ENCODE assay signal across 8 mouse cellular contexts in genomic region chr2:125249874-125250273, GRCm38 (mm10). TPM values are rescaled to one million over a fixed set of nuclear protein-coding genes. Genes with fewer than 3 reads are reported as not detected.
DNase-seq lines count a peak whose midpoint lies in the region; ATAC-seq and TF ChIP-seq lines count a peak whose summit lies in the region.

No protein-coding gene starts in this region.

- no peak for ATAC-seq in forebrain, embryonic 13.5 days
- no peak for ATAC-seq in forebrain, embryonic 16.5 days
- ATAC-seq in midbrain, postnatal 0 days (ENCODE audit: low FRiP score) = no peak
- no peak for ATAC-seq in midbrain, embryonic 13.5 days

- H3K4me2 ChIP-seq in forebrain, embryonic 13.5 days = peak overlapping the region; percentile 67
- no peak overlapping the region for H3K4me2 ChIP-seq in forebrain, embryonic 16.5 days (ENCODE audit: low read length)
- H3K4me2 ChIP-seq in midbrain, postnatal 0 days (ENCODE audit: low read depth, low read length, poor library complexity, severe bottlenecking) = no peak overlapping the region
- no peak overlapping the region for H3K4me2 ChIP-seq in midbrain, embryonic 13.5 days (replicated peaks)

- H3K9ac ChIP-seq in forebrain, embryonic 13.5 days = no peak overlapping the region
- H3K9ac ChIP-seq in forebrain, embryonic 16.5 days (replicated peaks; ENCODE audit: low read depth, low read length) = no peak overlapping the region
- no peak overlapping the region for H3K9ac ChIP-seq in midbrain, postnatal 0 days (replicated peaks; ENCODE audit: low read length, poor library complexity, severe bottlenecking)
- H3K9ac ChIP-seq in midbrain, embryonic 13.5 days (replicated peaks) = no peak overlapping the region

- peak; percentile 48 for TF ChIP-seq CTCF in midbrain, postnatal 0 days (IDR thresholded peaks at IDR 0.05)

- peak; percentile 9 for DNase-seq in midbrain, postnatal 0 days (ENCODE audit: low spot score)
- no peak for DNase-seq in limb, embryonic 10.5 days (ENCODE audit: low spot score)
- DNase-seq in yolk sac, embryonic 10.5 days (ENCODE audit: low spot score) = no peak
- DNase-seq in Muller cell, postnatal 12 days (ENCODE audit: inconsistent ontology term) = no peak
- no peak for DNase-seq in adrenal gland, postnatal 36 days

- H3K9me3 ChIP-seq in forebrain, embryonic 13.5 days (replicated peaks) = 0 out of 2 replicates have a peak, but pooled peaks cover 4% of the 10 kb centered on the region
- peaks cover 6% of the 10 kb centered on the region; the same call in 1 of the 2 replicates for H3K9me3 ChIP-seq in forebrain, embryonic 16.5 days (ENCODE audit: control insufficient read depth, low read length)
- H3K9me3 ChIP-seq in midbrain, postnatal 0 days (ENCODE audit: low read length) = no peaks in the 10 kb centered on the region
- H3K9me3 ChIP-seq in midbrain, embryonic 13.5 days = peaks cover 3% of the 10 kb centered on the region; the same call in 1 of the 2 replicates
- no peaks in the 10 kb centered on the region for H3K9me3 ChIP-seq in limb, embryonic 10.5 days (replicated peaks)

- peaks cover 47% of the 10 kb centered on the region for H3K36me3 ChIP-seq in forebrain, embryonic 13.5 days (ENCODE audit: poor library complexity, severe bottlenecking)
- H3K36me3 ChIP-seq in forebrain, embryonic 16.5 days (ENCODE audit: control insufficient read depth, insufficient read depth) = peaks cover 16% of the 10 kb centered on the region
- 0 out of 2 replicates have a peak, but pooled peaks cover 3% of the 10 kb centered on the region for H3K36me3 ChIP-seq in midbrain, postnatal 0 days (ENCODE audit: insufficient read depth, low read length)
- peaks cover 19% of the 10 kb centered on the region for H3K36me3 ChIP-seq in midbrain, embryonic 13.5 days
- peaks cover 60% of the 10 kb centered on the region for H3K36me3 ChIP-seq in limb, embryonic 10.5 days

- H3K4me3 ChIP-seq in forebrain, embryonic 13.5 days = no peak overlapping the region
- no peak overlapping the region for H3K4me3 ChIP-seq in forebrain, embryonic 16.5 days (replicated peaks; ENCODE audit: low read length)
- H3K4me3 ChIP-seq in midbrain, postnatal 0 days (ENCODE audit: low read depth, low read length) = no peak overlapping the region
- H3K4me3 ChIP-seq in midbrain, embryonic 13.5 days (replicated peaks) = no peak overlapping the region
- H3K4me3 ChIP-seq in limb, embryonic 10.5 days = peak overlapping the region; percentile 79; the same call in 1 of the 2 replicates

- WGBS in forebrain, embryonic 13.5 days = 93% methylated on average over 4 of the region's 4 CpGs
- 89% methylated on average over 4 of the region's 4 CpGs for WGBS in forebrain, embryonic 16.5 days
- WGBS in midbrain, postnatal 0 days = 94% methylated on average over 4 of the region's 4 CpGs
- WGBS in midbrain, embryonic 13.5 days = 91% methylated on average over 4 of the region's 4 CpGs
- WGBS in limb, embryonic 10.5 days = 91% methylated on average over 4 of the region's 4 CpGs

- peaks cover 30% of the 10 kb centered on the region for H3K4me1 ChIP-seq in forebrain, embryonic 13.5 days
- H3K4me1 ChIP-seq in forebrain, embryonic 16.5 days (replicated peaks; ENCODE audit: control insufficient read depth, insufficient read depth, low read length) = peaks cover 13% of the 10 kb centered on the region
- H3K4me1 ChIP-seq in midbrain, postnatal 0 days (ENCODE audit: insufficient read depth, low read length) = no peaks in the 10 kb centered on the region; the same call in 1 of the 2 replicates
- H3K4me1 ChIP-seq in midbrain, embryonic 13.5 days (replicated peaks) = peaks cover 16% of the 10 kb centered on the region
- peaks cover 27% of the 10 kb centered on the region for H3K4me1 ChIP-seq in limb, embryonic 10.5 days

- no peaks in the 10 kb centered on the region for H3K27me3 ChIP-seq in forebrain, embryonic 13.5 days
- H3K27me3 ChIP-seq in forebrain, embryonic 16.5 days (replicated peaks; ENCODE audit: control insufficient read depth, insufficient read depth, low read length) = no peaks in the 10 kb centered on the region
- H3K27me3 ChIP-seq in midbrain, postnatal 0 days (ENCODE audit: insufficient read depth, low read length) = no peaks in the 10 kb centered on the region
- H3K27me3 ChIP-seq in midbrain, embryonic 13.5 days = no peaks in the 10 kb centered on the region
- no peaks in the 10 kb centered on the region for H3K27me3 ChIP-seq in limb, embryonic 10.5 days (ENCODE audit: low read depth, poor library complexity, severe bottlenecking)

- H3K27ac ChIP-seq in forebrain, embryonic 13.5 days = no peak overlapping the region
- H3K27ac ChIP-seq in forebrain, embryonic 16.5 days (ENCODE audit: low read length) = no peak overlapping the region
- H3K27ac ChIP-seq in midbrain, postnatal 0 days (ENCODE audit: low read depth, low read length) = no peak overlapping the region
- H3K27ac ChIP-seq in midbrain, embryonic 13.5 days = no peak overlapping the region
- H3K27ac ChIP-seq in limb, embryonic 10.5 days = no peak overlapping the region

RNA-seq across cellular contexts. Expression of gene Dut, which starts 2.9 kb away (rescaled TPM):
- polyA plus RNA-seq in forebrain, embryonic 13.5 days (2015; fragmentation: Nextera tagmentation; extraction: Ambion mirVana) = 188 and 199 TPM in 2 replicates
- 87.9 and 91.3 TPM in 2 replicates for polyA plus RNA-seq in forebrain, embryonic 16.5 days (2015; fragmentation: Nextera tagmentation; extraction: Ambion mirVana)
- total RNA-seq in midbrain, postnatal 0 days (2014; rRNA removed) = 24.7 and 48.9 TPM in 2 replicates
- polyA plus RNA-seq in midbrain, postnatal 0 days (2015; fragmentation: Nextera tagmentation; extraction: Ambion mirVana) = 85.6 and 88.2 TPM in 2 replicates
- polyA plus RNA-seq in midbrain, embryonic 13.5 days (2015; fragmentation: Nextera tagmentation; extraction: Ambion mirVana) = 97.0 and 105 TPM in 2 replicates
- polyA plus RNA-seq in limb, embryonic 10.5 days (2016; fragmentation: Nextera tagmentation; extraction: Ambion mirVana) = 257 and 309 TPM in 2 replicates
- 10 to 100 TPM; 18.8 to 31.6 TPM for total RNA-seq in adrenal gland, postnatal 36 days (2021)
